Mouse (Mus musculus) telencephalon, adult 2 months (tissue): ENCODE results near the gene Cracr2a.

Source experiments
- DNase-seq: peaks from one replicate; pipeline ENCODE4 v3.0.0-alpha.2; 2011; ENCODE audit warnings: low read depth, low spot score

The Cracr2a gene

DNA sequence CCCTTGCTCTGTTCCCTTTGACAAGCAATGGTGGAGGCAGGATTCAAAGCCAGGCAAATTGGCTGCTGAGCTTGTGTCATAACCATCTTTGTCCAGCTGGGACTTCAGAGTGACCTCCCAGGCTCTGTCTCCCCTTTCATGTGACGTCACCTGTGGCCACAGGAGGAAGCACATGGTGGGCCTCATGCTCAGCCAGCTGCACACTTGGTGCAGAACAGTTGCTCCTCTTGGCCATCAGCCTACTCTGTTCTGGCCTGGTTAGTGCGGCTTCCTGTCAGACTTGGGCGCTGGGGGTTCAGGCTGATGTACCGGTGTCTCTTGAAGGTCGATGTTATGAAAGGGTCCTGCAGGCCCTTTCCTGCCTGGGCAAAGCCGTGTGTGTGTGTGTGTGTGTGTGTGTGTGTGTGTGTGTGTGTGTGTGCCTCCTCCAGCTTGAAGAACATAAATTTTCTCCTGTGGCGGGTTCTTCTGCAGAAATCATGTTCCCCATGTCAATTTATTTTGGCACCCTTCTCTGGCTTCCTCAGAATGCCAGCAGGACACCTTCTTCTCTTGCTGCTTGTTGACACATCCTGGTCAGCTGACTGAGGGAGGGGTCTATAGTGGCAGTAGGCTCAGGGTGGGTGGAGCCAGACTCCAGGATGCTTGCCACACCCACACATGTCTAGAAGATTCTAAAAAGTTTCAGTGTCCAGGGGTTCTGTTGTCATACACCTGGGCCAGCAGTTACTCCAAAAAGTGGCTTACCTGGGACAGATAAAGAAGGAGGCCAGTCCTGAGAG is 5.0 kb downstream of the Cracr2a start:
- DNase-seq, result no peak

DNA sequence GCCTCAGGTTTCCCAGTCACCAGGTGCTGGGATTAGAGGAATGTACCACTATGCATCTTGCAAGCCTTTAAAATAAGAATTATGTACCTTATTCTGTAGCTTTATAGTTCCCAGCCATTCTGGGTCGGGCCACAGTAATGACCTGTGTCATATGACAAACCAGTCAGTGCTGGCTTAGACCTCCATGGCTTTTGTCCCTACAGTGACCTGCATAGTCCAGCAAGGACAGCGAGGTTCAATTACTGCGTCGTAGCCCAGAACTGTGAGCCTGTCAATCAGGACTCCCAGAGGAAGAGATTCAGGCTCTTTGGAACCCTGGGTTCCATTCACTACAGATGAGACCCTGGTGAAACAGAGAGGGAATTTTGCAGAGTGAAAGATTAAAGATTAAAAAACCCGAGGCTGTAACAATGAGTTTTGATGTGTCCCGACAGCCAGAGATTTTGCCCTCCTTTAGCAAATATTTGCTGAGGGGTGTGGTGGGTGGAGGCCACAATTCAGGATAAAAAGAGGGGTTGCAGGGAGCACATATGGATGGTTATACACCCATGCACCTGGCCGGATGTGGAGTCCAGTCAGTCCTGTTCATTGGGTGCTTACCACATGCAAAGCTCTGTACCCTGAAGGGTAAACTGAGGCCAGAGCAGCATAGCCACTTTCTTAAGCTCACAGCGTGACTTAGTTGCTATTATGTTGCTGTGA is 10.9 kb downstream of the Cracr2a start:
- no peak for DNase-seq

DNA sequence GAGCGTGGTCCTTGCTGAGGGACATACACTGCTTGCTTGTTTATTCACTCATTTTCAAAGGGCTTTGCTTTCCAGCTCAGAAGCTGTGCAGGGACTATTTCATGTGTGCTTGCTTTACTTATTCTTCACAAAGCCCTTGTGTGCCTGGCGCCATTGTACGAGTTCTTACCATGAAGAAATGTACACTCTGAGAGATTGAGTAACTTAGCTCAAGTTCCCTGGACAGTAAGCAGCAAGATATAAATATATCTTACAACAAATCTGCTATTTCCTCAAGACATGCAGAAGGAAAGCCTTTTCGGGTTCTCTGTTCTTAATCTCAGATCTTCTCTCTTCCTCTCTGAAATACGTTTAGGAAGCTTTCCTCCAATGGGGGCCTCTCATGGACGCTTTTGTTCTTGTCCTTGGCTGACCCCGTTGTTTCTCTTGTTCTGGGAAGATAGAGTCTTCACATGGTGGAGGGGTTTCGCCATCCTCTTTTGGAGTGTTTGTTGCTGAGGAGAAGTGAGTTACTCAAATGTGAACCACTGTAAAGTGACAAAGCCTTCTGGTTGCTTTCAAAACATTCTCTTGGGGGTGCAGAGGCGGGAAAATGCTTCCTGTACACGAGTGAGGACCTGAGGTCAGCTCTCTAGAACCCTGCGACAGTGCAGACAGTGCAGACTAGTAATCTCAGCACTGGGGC is 12.8 kb downstream of the Cracr2a start:
- DNase-seq, result no peak

DNA sequence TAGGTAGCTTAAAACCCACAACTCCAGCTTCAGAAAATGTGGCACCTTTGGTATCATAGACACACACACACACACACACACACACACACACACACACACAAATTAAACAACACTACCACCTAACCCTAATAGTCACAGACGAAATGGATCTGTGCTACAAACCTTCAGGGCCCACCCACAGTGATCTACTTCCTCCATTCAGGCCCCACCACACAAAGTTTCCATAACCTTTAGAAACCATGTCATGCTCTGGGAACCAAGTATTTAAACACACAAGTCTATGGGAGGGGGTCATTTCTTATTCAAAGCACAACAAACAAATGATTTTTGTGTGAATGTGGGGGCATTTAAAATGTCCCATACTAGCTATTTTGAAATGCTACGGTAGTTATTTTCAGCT is 14.1 kb downstream of the Cracr2a start:
- no peak for DNase-seq

DNA sequence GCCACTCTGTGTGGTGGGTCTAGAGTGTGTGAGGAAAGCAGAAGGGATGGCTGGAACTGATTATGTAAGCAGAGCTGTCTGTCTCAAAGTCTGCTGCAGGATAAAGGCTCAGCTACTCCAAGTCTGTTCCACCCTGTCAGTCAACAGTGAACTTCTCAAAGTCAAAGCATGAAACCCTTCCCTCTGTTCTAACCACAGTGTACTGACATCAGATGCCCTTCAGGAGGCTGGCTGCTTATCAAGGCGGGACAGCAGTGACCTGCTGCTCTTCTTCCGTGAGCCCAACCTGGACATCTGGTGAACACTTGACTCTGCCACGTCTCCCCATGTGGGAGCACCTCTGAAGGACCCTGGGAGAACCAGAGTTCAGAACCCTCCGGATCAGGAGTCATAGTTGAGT is 16.6 kb downstream of the Cracr2a start:
- no peak for DNase-seq

DNA sequence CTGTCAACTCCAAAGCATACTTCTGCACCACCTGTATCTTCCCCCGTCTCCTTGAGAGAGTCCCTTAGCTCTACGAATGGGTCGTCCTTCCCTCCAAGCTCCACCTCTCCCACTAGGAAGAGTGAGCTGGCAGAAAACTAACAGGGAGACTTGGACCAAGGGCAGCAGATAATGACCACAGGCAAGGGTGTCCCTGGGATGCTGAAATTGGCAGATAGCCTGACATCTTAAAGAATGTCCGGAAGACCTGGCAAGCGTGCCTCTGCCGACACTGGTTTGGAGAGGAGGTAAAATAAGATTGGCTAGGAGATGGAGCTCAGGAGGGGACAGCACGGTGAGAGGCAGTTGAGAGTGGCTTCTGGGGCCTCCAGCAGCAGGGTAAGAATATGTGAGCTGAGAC is 17.2 kb downstream of the Cracr2a start:
- no peak for DNase-seq

DNA sequence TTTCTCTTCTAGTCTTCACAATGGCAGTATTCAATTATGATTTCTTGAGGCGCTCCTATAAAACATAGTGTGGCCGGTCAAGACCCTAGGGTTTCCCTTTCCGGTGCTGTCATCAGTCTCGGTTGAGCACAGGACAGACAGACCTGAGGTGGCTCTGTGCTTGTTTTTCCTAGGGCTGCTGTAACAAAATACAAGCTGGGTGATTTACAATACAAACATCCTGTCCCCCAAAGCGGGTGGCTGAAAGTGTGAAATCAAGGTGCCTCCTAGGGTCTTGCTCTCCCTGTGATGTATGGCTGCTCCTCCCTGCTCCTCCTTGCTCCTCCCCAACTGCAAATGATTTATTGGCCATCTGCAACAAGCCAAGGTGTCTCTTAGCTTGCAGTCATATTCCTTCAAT is 17.7 kb downstream of the Cracr2a start:
- no peak for DNase-seq

DNA sequence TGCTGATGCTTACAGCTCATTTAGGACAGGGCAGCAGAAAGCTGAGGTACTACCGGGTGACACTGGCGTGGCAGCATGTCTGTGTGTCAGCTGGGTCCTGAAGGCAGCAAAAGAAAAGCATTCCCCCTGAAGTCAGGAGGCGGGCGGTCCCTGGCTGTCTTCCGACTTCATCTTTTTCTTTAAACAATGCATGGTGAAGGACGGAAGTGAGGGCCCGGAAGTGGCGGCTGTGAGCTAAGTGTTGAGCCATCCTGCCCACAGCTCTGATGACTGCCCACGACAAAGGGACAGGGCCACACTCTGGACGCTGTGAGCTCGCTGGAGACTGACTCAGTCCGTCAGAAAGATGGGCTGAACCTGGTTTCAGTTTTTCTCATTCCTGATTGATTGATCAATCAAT is 20.8 kb downstream of the Cracr2a start:
- DNase-seq, result no peak

DNA sequence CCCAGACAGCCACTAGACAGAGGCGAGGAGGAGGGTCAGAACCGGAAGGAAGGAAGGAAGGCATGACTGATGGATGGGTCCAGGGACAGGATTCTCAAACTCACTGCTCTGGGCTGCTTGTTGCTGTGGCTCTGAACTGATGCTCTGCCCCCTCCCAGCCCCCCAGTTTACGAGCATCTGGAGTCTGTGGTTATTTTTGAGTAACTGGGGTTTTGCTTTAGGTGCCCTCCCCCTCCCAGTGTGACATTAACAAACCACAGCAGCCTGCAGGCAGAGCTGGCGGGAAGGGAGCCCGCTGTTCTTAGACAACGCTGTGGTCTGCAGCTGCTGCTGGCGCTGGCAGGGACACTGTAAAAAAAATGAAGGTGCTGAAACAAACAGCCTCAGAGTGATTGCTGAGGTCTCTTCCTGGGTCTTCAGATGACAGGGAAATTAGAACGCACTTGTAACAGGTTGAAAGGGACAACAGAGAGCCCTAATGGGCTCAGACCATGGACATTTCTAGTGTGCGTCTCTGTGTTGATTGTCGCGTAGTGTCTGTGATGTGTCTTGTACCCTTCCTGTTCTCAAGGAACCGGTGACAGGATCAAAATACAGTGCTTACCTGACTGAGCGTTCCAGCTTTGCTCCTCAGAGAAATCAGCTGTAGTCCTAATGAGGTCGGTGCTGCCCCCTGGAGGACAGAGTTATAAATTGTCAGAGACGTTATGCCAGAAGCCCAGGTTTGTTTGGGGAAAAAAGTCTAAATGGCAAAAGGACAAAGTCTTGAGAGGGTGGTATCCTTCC is 21.4 kb downstream of the Cracr2a start:
- peak; percentile 53 for DNase-seq

DNA sequence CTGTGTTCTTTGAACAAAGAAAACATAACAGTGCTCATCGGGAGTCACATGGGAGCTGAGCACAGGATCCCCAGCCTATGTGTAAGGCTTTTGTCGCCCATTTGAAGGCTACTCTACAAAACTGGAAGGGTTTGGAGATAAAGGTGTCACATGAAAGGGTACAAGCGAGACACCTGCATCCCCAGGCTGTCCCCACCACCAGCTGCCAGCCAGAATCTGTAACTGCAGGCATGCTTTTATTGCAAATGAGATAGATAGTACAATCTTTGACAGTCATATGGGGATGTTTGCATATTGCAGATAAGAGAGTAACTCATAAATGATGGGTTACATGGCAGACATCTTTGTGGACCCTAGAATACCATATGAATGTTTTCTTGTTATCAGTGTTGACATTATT is 30.3 kb downstream of the Cracr2a start:
- DNase-seq, result no peak

DNA sequence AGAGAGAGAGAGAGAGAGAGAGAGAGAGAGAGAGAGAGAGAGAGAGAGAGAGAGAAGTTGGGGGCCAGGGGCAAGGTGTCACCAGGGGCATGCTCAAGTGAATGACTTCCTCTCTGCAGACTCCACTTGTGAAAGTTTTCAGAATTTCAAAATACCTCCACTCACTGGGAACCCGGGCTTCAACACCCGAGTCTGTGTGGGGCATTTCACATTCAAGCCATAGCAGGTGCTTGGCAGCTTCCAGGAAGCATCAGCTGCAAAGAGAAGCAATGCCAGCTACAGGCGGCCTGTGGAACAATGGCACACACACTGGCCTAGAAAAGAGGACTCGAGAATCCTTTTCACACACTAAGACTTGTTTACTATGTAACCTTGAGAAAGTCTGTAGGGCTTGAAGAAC is 32.3 kb downstream of the Cracr2a start:
- no peak for DNase-seq

DNA sequence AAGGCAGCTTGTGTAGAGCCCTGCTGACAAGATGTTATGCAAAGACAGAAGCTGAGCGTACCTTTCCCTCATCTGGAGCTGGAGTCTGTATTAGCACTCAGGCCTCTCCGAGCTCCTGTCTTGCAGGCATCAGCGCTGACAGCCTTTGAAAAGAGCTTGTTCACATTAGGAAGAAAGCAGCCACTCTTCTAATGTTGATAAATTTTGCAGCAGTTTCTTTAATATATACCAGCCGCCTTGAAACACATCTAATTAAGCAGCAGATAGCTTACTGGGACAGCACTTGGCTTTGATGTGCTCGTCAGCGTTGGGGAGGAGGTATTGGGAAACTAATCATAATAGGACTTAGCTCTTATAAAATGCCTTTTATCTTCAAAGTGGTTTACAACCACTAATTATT is 38.1 kb downstream of the Cracr2a start:
- DNase-seq, result no peak

DNA sequence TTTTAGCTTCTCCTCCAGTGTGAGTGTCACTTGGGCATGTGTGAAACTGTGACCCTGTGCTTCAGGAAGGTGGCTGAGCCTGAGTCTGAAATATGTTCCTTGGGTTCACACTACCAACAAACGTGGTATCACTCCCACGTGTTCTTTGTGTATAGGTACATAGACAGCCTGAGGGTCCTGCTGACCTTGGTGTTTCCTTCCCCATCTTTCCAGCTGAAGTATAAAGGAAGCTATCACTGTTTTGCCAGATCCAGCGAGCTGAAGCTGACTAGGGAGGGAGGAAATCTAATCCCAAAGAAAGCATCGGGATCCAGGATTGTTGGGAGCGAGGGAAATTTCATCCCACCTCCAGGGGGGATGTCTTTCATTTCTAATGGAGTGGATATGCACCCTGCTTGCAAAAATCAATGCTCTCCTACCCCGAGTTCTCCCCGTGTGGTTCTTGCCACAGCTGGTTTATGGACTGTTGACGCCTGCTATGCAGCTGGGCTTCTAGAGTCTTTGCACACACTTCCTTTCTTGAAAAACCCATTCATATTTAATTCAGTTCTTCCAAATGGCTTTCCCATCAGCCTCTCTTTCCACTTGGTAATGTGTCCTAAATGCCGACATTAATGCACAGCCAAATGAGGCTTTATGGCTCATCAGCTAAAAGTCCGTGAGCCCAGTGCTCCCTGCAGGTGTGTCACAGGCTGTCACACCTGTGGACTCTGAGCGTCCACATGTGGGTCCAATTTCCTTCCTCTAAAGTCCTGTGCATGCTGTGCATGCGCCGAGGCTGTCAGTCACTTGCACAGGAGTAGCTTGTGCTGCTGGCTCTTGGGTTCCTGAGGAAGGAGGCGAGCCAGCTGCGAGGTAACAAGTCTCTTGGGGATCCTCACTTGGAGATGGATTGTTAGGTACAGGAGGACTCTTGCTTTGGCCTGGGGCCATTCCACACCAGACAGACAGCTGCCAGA is 44.2 kb downstream of the Cracr2a start:
- DNase-seq, result no peak

DNA sequence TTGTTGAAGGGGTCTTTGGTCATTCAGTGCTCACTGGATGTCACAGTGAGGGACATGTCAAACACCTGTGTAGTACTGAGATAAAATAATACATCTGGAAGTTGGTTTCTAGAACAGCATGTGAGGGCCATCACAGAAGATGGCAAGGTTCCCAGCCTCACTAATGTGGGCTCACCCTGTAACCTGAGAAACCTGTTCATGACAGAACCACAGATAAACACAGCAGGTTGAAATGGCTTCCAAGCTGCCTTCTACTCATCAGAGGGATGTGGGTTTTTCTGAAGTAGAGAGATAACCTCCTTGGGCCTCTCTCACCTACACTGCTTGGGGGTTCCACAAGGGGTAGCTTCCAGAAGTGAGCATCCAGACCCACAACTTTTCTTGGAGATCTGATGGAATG is 48.5 kb downstream of the Cracr2a start:
- DNase-seq, result no peak

DNA sequence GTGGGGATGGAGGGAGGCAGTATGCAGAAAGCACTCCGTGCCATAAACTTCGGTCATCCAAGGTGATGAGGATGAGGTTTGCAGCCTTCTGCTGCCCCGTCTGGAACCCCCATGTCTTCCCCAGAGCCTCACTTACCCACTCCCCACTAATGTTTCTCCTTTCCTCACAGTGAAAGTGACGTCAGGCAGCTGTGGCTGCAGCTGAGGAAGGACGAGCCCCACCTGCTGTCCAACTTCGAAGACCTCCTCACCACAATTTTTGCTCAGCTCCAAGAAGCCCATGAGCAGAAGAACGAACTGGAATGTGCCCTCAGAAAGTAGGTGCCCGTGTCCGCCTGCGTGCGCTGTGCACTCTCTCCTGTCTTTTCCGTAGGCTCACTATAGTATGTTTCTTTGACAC is 50.1 kb downstream of the Cracr2a start:
- no peak for DNase-seq

DNA sequence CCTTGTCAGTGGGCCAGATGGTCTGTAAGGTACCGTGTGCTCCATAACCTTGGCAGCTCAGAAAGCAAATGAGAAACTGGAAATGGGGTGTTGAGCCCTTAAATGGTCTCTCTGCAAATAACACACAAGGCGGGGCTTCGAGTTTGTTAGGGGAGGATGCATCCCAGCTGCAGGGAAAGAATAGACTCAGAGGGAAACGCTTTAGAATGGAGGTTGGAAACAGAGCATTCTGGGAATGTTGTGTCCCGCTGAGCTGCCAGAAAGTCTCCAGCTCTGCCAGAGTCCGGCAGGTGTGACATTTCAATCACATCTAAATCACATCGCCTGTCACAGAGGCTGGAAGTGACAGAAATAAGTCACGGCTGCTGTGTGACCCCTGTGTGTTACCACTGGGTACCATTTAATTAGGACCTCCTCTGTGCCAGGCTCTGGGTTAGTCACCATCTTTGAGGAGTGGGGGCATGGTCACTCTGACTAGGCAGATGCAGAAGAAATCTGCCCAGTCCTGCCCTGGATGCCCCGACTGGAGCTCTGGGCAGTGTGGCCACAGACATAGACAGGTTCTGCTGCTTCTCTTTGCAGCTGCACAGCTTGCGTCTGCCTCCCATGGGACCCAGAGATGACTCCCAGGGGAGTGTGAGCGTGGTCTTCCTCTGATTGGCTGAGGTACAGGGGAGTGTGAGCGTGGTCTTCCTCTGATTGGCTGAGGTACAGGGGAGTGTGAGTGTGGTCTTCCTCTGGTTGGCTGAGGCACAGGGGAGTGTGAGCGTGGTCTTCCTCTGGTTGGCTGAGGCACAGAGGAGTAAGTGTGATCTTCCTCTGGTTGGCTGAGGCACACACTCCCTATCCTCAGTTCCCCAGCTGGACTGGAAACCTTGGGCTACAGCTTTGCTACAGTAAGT is 53.2 kb downstream of the Cracr2a start:
- no peak for DNase-seq

DNA sequence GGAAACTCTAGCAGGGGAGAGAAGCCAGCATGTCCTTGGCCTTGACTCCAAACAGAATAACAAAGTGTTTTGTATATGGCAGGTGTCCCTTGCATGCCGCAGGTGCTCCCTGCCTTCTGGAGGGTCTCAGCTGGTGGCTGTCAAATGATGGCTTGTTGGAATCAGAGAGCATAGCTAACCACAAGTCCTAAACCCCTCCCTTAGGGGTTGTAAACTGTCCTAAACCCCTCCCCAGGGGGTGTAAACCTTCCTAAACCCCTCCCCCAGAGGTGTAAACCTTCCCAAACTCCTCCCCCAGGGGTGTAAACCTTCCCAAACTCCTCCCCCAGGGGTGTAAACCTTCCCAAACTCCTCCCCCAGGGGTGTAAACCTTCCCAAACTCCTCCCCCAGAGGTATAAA is 55.5 kb downstream of the Cracr2a start:
- no peak for DNase-seq

DNA sequence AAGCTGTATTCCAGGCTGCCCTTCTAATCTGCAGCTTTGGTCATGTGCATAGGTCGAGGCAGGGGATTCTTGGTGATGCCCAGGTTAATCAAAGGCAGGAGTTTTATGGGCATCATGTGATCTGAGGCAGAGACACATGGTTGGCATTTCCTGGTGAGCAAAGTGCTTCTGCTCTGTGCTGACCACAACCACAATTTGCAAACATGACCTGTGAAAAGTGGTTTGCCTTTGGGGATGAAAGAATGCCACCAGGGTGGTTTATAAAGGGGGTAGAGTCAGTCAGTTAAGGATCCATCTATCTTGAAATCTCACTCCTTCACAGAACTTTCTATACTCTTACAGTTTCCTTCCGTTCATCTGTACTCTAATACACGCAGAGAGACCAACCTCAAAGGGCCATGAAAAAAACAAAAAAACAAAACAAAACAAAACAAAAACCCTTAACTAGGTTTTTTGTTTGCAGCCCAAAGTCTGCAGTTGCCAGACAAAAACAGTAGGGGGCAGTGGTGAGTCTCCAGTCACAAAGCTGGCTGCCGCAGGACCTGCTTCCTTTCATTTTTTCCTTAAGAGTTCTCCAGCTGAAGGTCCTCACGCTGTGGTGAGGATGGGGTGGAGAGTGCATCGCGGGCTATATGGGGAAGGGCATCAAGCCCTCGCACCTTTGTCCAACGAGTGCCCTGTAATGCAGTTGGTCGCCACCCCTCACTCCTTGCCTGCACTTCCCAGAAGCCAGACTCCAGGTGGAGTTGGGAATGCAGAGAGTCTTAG is 56.3 kb downstream of the Cracr2a start:
- no peak for DNase-seq

DNA sequence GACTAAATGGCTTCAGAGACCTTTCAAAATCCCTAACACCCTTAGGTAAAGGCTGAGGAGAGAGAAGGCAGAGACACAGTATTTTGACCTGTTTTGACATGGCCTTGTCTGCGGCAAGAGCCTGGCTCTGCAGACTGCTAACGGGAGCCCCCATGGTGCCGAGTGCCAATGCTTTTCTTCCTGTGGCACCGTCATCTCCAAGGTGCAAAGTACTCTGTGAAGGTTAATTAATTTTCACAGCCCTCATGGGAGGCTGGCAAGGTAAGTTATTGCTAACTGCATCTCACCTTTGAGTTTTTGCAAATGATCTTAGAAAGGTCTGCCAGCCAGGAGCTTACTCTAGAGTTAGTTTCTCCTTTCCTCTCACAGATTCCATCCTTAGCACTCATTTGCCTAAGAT is 57.5 kb downstream of the Cracr2a start:
- DNase-seq, result no peak
